ENCODE assay signal across 8 mouse cellular contexts in the genomic region with DNA sequence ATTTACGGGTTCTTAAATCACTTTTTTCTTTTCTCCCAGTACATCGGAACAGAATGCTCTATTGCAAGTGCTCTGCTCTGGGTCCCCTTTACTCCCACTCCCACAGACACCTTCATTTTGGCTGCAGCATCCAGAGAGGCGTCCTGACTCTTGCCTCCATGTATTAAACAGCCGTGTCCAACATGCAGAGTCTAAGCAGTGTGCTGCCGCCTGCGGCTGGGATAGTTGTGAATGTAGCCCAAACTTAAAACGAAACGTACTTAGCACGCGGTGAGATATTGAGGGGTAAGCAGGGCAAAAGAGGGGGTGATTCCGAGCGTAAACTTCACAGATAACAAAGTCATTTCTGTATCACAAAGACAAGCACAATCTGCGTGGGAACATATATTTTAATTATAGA. TPM values are rescaled to one million over a fixed set of nuclear protein-coding genes. Genes with fewer than 3 reads are reported as not detected.
A peak's percentile ranks its signal among the peaks of the same experiment; 100 is the strongest.
DNase-seq lines count a peak whose midpoint lies in the region; ATAC-seq and TF ChIP-seq lines count a peak whose summit lies in the region.

No protein-coding gene starts in this region.

- H3ac ChIP-seq in myocyte (ENCODE audit: control insufficient read depth, insufficient read length) = no peak overlapping the region

- peak overlapping the region; percentile 8 for H3K4me3 ChIP-seq in cerebellum, adult 2 months (replicated peaks; ENCODE audit: insufficient read depth, low read depth, low read length)
- H3K4me3 ChIP-seq in limb, embryonic 13.5 days = peak overlapping the region; percentile 48
- H3K4me3 ChIP-seq in myocyte = peak overlapping the region; percentile 35
- H3K4me3 ChIP-seq in thymus, adult 2 months (ENCODE audit: control insufficient read depth, insufficient read depth, low read length) = no peak overlapping the region

- intact Hi-C loops in heart, postnatal 10 days (cut with DNase I) = no loop called here

- H3K27ac ChIP-seq in cerebellum, adult 2 months (ENCODE audit: insufficient read depth, low read length) = no peak overlapping the region
- H3K27ac ChIP-seq in limb, embryonic 13.5 days = no peak overlapping the region
- H3K27ac ChIP-seq in thymus, adult 2 months (ENCODE audit: control insufficient read depth, insufficient read depth, low read length) = no peak overlapping the region

- ATAC-seq in limb, embryonic 13.5 days (ENCODE audit: low FRiP score, low read depth) = peak; percentile 58; the same call in 1 of the 2 replicates

- no peak for TF ChIP-seq CTCF in cerebellum, adult 2 months (IDR thresholded peaks at IDR 0.05; ENCODE audit: borderline replicate concordance, insufficient read depth, low read depth, low read length)
- TF ChIP-seq CTCF in thymus, adult 2 months (IDR thresholded peaks at IDR 0.05; ENCODE audit: borderline replicate concordance, control insufficient read depth, extremely low read depth, insufficient read depth, low read length, poor library complexity) = no peak

- WGBS in cerebellum, adult 2 months = 5% methylated on average over 13 of the region's 13 CpGs
- WGBS in limb, embryonic 13.5 days = 4% methylated on average over 13 of the region's 13 CpGs
- WGBS in thymus, adult 2 months = 13% methylated on average over 13 of the region's 13 CpGs

- H3K9ac ChIP-seq in limb, embryonic 13.5 days = peak overlapping the region; percentile 19; the same call in 1 of the 2 replicates

- no peaks in the 10 kb centered on the region for H3K36me3 ChIP-seq in limb, embryonic 13.5 days
- H3K36me3 ChIP-seq in myocyte (ENCODE audit: control insufficient read depth, insufficient read depth) = no peaks in the 10 kb centered on the region
- H3K36me3 ChIP-seq in thymus, adult 2 months (ENCODE audit: control insufficient read depth, insufficient read depth, low read length) = no peaks in the 10 kb centered on the region

- no peaks in the 10 kb centered on the region for H3K4me1 ChIP-seq in cerebellum, adult 2 months (ENCODE audit: control insufficient read depth, insufficient read depth, low read length)
- H3K4me1 ChIP-seq in limb, embryonic 13.5 days = peaks cover 14% of the 10 kb centered on the region
- no peaks in the 10 kb centered on the region for H3K4me1 ChIP-seq in thymus, adult 2 months (replicated peaks; ENCODE audit: control insufficient read depth, insufficient read depth, low read length)

- H3K79me2 ChIP-seq in myocyte (ENCODE audit: control insufficient read depth, insufficient read depth) = peaks cover 3% of the 10 kb centered on the region

- no peaks in the 10 kb centered on the region; the same call in 1 of the 2 replicates for H3K27me3 ChIP-seq in cerebellum, adult 2 months (ENCODE audit: control insufficient read depth, insufficient read depth, low read length)
- 0 out of 2 replicates have a peak, but pooled peaks cover 7% of the 10 kb centered on the region for H3K27me3 ChIP-seq in limb, embryonic 13.5 days
- H3K27me3 ChIP-seq in myocyte (ENCODE audit: control insufficient read depth, insufficient read depth, insufficient read length) = peaks cover 4% of the 10 kb centered on the region
- no peaks in the 10 kb centered on the region for H3K27me3 ChIP-seq in thymus, adult 2 months (ENCODE audit: control insufficient read depth, insufficient read depth, low read length)

- H3K9me3 ChIP-seq in limb, embryonic 13.5 days = peaks cover 4% of the 10 kb centered on the region; the same call in 1 of the 2 replicates

- no peak for TF ChIP-seq POLR2A in cerebellum, adult 2 months (IDR thresholded peaks at IDR 0.05; ENCODE audit: borderline replicate concordance, insufficient read depth, low read length)
- no peak for TF ChIP-seq POLR2A in myocyte (IDR thresholded peaks at IDR 0.05; ENCODE audit: insufficient read length, low read depth)
- no peak for TF ChIP-seq POLR2A in thymus, adult 2 months (IDR thresholded peaks at IDR 0.05; ENCODE audit: control insufficient read depth, extremely low read depth, insufficient read depth, low read length, poor library complexity)

- DNase-seq in cerebellum, adult 2 months = no peak
- no peak for DNase-seq in cerebellum, adult 11-12 months
- peak; percentile 17 for DNase-seq in embryo, embryonic 9.5 days (ENCODE audit: extremely low spot score)
- peak; percentile 52 to 57 for DNase-seq in heart, postnatal 10 days
- no peak for DNase-seq in cerebellum, adult 9-11 months
- no peak for DNase-seq in thymus, adult 2 months

- H3K4me2 ChIP-seq in limb, embryonic 13.5 days (replicated peaks) = peak overlapping the region; percentile 84
- peak overlapping the region; percentile 71 for H3K4me2 ChIP-seq in myocyte (ENCODE audit: low read depth)

TF ChIP-seq in myocyte, 11 proteins besides CTCF, POLR2A, EP300 and RAD21:
- TF ChIP-seq TCF3 (IDR thresholded peaks at IDR 0.05; ENCODE audit: insufficient read length, low read depth) = no peak
- TF ChIP-seq REST (IDR thresholded peaks at IDR 0.05; ENCODE audit: insufficient read depth, insufficient read length) = no peak
- no peak for TF ChIP-seq USF1 (IDR thresholded peaks at IDR 0.05; ENCODE audit: low read depth)

RNA-seq across cellular contexts. Expression of a gene that starts 0.7 kb away (rescaled TPM):
- 3.8 and 4.2 TPM in 2 replicates for polyA plus RNA-seq in cerebellum, adult 2 months (2012; rRNA removed)
- total RNA-seq in heart, postnatal 10 days (2021) = 10 to 100 TPM; 48.2 to 70.9 TPM
- polyA plus RNA-seq in limb, embryonic 13.5 days (2015; fragmentation: Nextera tagmentation; extraction: Ambion mirVana) = 46.0 and 52.5 TPM in 2 replicates
- polyA plus RNA-seq in myocyte (2012; fragmentation: generic; extraction: Trizol) = 77.7 TPM
- 8.3 and 11.8 TPM in 2 replicates for polyA plus RNA-seq in thymus, adult 2 months (2012; rRNA removed)

RNA-seq across cellular contexts. Expression of a gene that starts 49.9 kb away (rescaled TPM):
- not detected in 2 replicates for polyA plus RNA-seq in cerebellum, adult 2 months (2012; rRNA removed)
- total RNA-seq in heart, postnatal 10 days (2021) = not detected
- polyA plus RNA-seq in limb, embryonic 13.5 days (2015; fragmentation: Nextera tagmentation; extraction: Ambion mirVana) = 0.14 and 0.23 TPM in 2 replicates
- polyA plus RNA-seq in myocyte (2012; fragmentation: generic; extraction: Trizol) = not detected
- not detected in 2 replicates for polyA plus RNA-seq in thymus, adult 2 months (2012; rRNA removed)

Comparison
In these comparisons a context has a peak if more than half of its experiments do, and no peak if none do; other contexts are left out.
1. DNase-seq: peak in embryo, embryonic 9.5 days (single experiment) and heart, postnatal 10 days (2 of 2); none in cerebellum, adult 2 months (0 of 2), cerebellum, adult 11-12 months (single experiment), cerebellum, adult 9-11 months (single experiment) and thymus, adult 2 months (single experiment).